Mouse (Mus musculus) layer of hippocampus, adult 8-10 months (tissue): ENCODE results near the gene Cyp17a1. TPM values are rescaled to one million over a fixed set of nuclear protein-coding genes. Genes with fewer than 3 reads are reported as not detected.
A peak's percentile ranks its signal among the peaks of the same experiment; 100 is the strongest.

Experiments
- DNase-seq, 2 experiments: peaks; one replicate each; pipeline ENCODE4 v3.0.0; 2022; ENCODE audit warnings: low spot score in 2 of 2
- total RNA-seq, 4 experiments: library from RNA; stranded (reverse); gene quantifications; 2 replicates each; pipeline ENCODE4 v1.2.4; 2022

The Cyp17a1 gene
- total RNA-seq, 4 experiments from 2014 or later: not detected

DNA sequence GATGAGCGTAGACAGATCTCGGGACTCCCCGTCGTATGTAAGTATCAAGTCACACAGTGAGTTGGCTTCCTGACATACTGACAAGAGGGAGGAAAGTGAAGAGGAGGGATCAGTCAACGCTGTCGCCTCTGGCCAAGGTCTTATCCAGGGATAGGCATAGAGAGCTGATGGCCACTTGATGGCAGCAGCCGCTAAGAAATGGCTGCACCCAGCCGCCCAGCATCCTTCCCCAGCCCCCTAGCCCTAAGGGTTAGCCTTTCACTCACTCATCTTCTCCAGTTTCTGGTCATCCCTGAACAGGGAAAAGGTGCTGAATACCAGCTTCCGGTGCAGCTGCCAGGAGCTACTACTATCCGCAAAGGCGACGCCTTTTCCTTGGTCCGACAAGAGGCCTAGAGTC is 2.3 kb downstream of the Cyp17a1 start:
- DNase-seq: peak in 1 of 2 experiments; percentile 55

DNA sequence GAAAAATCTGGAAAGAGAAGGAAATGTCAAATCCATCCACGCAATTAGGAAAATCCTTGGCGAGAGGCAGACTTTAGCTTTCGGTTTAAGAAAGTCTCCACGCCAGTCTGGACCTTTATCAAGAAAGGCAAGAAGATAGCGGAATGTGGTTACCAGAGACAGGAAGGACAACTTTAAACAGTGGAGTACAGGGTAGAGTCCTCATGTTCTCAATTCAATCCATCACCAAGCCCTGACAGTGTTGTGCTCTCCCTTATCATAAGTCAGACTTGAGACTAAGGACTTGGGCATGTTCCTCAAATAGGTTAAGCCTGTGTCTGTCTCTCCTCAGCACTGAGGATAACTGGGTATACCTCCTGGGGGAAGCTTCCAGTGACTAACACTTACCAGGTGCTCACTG is 3.2 kb downstream of the Cyp17a1 start:
- DNase-seq: no peak

DNA sequence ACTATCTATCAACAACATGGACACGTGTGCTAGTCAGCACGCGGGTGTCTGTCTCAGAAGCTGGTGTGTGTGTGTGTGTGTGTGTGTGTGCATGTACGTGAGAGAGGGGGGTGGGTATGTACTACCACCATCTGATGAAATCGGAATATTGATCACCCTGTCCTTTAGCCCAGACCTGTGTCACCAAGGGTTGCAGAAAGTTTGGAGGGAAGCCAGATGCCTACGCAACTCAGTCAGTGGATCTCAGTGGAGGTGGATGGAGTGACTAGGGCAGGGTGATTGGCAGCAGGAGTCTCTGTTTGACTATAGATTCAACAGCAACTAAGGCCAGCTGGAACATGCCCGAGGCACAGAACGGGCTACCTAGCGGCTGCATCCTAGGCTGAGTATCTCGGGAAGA is 4.7 kb downstream of the Cyp17a1 start:
- DNase-seq: no peak

DNA sequence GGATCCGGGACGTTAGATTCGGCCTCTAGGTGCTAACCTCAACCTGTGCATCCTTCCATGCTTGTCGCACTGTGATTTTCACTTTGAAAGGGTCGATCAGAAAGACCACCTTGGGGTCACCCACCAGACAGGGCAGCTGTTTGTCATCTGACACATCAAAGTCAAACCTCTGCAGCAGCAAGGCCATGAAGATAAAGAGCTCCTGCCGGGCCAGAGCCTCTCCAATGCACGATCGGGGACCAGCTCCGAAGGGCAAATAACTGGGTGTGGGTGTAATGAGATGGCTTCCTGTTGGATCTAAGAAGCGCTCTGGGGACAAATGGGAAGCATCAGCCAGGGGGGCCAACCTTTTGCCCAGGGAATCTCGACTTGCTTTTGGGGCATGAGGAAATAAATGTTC is 5.7 kb downstream of the Cyp17a1 start:
- DNase-seq: no peak

DNA sequence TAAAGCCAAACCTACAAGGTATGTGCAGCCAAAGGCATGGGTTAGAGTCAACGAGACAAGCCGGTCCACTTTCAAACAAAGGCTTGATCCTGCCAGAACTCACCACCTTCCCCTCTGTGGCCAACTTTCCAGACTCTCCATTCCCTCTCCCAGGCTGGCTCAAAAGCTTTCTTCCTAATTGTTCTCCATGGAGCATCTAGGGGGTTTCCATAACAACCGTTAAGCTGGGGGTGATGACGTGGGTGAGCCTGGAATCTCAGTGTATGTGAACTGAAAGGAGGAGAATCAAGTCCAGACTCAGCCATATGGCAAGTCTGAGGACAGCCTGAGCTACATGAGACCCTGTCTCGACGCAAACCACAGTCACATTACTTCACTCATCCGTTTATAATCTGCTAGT is 7.5 kb downstream of the Cyp17a1 start:
- no peak for DNase-seq

DNA sequence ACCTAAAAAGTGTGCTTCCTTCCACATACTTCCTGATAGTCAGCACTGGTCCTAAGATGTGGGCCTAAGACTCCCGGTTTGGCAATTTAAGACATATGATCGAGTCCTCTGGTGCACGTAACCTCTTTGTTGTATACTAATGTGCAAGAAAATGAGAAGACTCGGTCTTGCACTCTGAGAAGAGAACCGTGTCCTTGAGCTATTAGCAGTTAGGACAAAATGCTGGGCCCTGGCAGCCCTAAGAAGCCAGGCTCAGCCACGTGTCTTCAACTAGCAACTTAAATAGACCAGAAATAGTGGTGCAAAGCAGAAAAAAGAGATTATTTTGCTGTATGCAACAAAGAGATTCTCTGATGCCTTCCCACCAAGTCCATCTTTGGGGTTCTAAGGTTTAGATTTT is 10.2 kb downstream of the Cyp17a1 start:
- no peak for DNase-seq

DNA sequence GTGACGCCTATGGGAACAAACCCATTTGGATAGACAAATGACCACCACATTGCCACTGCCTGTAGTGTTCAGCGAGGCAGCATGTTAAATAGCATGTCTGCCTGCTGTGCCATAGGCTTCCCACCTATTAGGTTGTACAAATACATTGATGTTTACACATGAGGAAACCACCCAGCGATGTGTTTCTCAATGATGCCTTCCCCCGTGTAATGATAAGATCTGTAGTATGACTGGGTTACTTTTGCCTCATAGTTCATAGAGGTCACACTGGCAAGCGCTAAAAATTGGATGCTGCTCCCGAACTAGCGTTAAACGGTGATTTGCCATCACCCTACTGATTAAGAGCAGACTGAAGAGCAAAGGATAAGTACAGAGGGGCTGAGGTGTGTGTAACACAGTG is 10.8 kb downstream of the Cyp17a1 start:
- no peak for DNase-seq

DNA sequence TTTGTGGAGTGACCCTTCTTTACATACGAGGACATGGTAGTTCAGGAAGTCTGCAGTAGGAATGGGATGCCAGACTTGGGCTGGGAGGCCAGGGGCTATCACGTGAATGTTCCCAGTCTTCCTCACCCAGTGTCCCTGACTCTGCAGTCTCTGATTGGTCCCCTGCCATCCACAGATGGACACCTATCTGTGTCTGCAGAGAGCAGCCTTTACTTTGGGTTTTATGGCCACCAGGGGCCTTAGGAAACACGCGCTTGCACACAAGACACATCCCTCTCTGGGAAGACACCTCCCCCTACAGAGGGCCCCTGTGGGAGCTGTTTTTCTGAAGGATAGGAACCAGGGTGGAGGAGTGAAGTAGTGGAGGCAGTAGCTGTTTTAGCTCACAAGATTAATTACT is 11.5 kb downstream of the Cyp17a1 start:
- DNase-seq: no peak

DNA sequence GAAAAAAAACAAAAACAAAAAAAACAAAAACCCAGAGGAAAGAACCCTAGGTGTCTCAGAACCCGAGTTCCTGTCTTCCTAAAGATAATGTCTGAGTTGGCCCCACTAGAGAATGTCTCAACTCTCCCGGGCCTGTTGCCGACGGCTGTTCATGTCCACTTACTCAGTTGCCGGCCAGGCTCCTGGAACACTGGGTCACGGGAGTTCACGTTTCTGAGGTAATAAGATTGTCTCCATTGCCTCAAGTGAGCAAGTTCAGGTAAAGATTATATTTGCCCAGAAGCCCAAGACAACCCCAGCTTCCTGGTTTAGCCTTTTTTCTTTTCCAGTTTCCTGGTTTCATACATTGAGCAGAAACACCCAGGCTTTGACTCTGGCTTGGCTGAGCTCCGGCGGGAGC is 14.1 kb downstream of the Cyp17a1 start:
- DNase-seq: no peak

DNA sequence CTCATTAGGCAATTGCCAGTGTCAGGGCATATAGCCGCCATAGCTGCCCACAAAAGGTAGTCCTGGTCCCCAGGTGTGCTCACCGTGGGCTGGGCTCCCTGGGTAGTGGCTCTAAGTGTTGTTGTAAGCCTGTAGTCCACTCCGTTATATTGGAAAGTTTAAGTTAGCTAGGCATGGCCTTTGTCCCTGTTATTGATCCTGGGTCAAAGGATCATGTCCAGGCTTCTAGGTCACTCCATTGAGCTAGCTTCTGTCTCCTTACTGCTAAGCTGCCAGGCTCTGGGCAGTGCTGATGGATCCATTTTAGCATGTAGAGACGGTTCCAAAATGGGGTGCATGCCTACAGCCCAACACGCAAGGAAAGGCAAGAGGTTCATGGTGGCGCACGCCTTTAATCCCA is 14.6 kb downstream of the Cyp17a1 start:
- no peak for DNase-seq

DNA sequence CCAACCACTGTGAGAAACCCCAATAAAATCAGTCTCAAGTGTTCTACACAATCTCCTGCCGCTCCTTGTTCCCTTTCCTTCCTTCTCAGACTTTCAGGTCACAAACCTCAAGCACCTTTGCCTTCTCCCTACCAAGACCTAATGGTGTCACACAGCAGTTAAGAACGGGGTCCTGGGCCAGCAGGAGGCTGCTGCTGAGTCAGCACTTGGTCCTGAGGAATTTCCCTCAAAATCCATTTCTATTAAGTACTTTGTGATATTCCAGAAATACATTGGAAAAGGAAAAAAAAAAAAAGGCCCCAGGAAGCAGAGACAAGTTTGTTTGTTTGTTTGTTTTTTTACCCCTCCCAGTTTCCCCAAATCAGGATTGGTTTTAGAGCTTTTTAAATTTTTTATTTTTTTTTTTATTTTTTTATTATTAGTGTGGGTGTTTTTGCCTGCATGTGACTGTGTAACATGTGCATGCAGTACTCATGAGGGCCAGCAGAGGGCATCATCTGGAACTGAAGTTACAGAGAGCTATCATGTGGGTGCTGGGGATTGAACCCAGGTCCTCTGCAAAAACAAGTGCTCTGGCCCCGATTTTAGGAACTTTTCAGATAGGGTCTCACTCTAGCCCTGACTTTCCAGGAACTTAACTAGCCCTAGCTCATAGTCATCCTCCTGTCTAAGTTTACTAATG is 15.5 kb downstream of the Cyp17a1 start:
- no peak for DNase-seq

DNA sequence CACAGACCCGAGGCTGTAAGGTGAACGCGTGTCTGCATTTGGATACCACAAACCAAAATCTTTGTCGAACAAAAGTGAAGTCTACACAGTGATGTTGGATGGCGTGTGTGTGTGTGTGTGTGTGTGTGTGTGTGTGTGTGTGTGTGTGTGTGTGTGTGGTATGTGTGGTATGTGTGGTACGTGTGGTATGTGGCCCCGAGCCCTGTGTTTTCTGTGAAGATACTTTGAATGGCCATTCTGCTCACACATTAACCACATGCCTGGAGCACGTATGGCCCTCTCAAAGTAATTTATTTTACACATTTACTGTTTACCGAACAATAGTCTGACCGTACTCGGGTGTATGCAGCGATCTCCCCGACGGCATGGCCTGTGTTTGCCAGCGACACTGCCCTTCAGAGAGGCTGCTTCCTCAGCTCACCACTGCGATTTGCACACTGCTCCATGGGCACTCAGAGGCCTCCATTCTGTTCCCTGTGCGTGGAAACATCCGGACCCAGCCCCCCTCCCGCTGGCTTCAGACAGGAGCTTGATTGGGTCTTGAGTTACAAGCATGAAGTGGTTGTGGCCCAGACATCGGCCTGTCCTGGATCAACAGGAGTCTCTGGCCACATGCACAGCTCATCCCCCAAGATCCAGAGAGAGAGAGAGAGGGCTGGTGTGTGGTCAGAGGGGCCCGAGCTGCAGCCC is 16.7 kb downstream of the Cyp17a1 start:
- DNase-seq: no peak

DNA sequence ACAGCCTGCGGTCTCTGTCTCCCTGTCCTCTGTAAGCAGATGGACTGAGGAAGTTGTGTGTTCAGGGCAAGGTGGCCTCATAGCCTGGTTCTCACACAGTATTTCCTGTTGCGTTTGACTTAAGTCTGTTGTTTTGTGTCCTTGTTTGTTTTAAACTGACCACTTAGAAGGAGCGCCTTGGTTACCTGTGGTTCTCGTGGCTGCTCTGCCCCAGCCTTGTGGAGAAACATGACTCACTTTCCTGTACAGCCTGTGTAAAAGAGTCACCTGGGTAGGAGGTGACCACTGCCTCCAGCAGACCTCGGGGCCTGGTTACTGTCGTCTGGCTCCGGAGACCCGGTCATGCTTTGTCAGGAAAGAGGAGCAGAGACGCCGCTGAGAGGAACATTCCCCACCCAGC is 17.3 kb downstream of the Cyp17a1 start:
- no peak for DNase-seq

DNA sequence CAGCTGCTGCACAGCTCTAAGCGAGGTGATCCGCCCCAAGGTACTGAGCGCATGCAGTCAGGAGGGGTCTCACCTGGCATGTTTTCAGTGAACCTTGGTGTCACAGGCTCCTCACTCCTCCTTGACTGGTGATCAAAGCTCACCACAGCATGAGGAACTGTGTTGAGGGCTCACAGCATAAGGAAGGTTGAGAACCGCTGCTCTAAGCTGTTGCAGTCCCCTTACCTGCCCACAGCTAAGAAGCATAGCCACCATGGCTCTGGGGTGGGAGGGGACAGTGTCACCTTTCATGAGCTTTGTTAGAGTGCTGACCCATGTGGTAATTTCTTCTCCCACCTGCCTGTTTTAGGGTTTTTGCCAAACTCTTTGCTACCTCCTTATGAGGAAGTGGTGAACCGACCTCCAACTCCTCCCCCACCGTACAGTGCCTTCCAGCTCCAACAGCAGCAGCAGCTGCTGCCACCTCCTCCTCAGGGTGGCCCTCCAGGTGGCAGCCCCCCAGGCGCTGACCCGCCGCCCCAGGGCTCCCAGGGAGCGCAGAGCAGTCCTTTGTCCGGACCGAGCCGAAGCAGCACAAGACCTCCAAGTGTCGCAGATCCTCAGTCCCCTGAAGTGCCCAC is 19.2 kb downstream of the Cyp17a1 start:
- no peak for DNase-seq

DNA sequence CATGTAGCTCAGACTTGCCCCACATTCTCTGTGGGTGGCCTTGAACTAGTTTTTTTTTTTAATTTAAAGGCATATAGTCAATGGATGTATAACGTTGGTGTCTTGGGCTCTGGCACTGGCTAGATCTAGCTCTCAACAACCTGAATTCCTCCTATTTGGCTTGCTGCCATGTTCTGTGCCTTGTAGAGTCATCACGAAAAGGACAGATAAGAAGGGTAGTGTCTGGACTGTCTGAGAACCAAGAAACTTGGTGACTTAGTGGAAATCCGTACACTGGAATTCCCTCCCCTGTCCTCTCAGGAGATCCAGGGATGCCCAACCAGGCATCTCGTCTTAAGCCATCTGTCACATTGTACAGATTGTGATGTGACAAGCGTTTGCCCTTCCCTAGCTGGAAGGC is 19.8 kb downstream of the Cyp17a1 start:
- no peak for DNase-seq

DNA sequence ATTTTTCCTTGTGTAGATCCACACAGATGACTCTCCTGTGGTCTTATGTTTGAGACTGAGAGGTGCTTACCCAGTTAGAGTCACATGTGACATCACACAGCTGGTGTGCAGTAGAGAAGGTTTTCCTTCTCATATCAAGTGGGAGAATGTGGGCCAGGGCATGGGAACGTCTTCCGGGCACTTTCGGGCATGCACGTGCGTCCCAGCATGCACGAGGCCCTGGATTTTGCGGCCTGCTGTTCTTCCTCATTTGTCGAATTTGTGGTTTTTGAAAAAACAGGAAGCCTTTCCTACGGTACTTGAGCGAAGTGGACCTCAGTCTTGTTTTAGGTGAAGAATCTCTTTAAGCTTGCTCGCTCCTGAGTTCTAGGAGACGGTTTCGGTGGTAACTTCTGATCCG is 24.4 kb downstream of the Cyp17a1 start:
- no peak for DNase-seq

DNA sequence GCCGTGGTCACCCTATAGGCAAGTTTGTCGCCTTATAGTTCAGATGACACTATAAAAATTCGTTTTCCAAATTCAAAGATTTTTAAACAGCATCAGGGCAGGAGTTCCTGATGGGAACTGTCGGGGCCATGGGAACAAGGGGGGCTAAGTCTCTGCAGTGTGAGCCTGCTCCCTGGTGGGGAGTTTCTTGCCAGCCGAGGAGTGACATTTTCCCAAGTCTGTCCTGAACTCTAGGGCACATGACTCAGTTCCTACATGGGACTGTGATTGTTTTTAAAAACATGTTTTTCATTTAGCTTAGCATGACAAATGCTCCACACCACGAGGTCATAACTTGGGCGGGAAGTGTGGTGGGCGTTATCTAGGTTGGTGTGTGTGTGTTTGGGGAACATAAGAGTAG is 25.1 kb downstream of the Cyp17a1 start:
- DNase-seq: no peak

DNA sequence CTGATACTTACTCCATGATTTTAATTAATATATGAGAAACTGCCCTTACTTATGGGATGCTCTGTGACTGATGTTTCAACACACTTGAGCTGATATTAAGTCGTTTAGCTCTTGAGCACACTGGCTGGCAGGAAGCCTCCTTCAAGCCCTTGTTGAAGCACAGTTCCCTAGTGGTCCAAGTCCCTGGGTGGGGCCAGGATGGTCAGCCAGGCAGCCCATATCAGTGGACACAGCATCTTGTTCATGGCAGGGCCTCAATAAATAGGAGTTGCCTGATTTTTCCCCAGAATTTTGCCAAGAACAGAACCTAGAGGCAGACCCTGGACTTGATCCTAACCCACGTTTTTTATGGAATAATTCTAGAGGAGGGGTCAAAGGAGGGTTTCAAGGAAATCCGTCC is 25.7 kb downstream of the Cyp17a1 start:
- DNase-seq: no peak

DNA sequence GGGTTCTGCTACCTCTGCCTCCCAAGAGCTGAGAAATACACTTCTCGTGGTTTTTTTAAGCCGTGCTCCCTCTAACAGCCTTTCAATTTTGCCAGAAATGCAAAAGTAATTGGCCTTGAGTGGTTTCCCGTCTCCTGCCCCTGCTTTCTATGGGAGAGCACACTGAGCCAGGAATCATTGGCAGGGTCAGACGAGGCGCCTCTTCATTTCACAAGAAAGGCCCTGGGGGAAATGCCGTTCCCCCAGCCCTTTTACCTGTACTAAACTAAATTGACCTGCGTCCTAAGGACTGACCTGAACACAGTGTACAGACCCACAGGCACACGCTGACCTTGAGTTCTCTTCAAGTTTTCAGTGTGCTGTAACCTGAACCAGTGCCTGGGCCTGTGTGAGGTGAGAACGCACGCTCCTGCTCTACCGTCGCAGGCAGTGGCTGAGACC is 26.9 kb downstream of the Cyp17a1 start:
- no peak for DNase-seq

DNA sequence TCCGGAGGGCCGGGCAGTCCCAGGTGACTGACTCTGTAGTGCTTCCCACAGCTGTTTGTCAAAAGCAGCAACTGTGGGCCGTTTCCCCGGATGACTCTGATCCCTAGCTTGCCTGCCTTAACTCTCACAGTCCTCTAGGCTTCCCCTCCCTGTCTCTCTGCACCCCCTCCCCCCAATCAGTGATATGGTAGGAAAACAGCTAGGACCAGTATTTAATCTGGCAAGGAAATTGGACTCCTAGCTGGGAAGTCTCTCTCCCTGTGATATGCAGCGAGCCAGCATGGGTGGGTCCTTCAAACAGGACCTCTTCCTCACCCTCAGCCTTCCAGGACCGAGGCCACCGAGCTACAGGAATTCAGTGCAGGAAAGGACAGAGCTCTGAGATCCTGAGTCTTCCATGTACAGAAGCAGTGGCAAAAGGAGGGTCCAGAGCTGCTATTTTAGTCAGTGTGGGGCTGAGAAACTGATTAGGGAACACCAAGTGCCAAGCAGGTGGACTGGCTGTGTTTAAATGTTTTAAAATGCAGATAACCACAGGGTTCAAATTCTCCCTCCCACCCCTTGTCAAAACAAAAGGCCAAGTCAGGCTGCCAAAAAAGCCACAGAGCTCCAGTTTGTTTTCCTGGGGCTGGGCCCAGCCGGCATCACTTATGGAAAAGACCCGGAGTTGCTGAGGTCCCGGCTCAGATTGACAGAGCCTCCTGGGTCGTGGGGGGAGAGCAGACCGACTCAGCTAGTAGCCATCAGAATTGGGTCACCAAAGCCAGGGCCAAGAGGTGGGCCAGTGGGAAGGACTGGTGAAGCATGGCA is 28.0 kb downstream of the Cyp17a1 start:
- no peak for DNase-seq

DNA sequence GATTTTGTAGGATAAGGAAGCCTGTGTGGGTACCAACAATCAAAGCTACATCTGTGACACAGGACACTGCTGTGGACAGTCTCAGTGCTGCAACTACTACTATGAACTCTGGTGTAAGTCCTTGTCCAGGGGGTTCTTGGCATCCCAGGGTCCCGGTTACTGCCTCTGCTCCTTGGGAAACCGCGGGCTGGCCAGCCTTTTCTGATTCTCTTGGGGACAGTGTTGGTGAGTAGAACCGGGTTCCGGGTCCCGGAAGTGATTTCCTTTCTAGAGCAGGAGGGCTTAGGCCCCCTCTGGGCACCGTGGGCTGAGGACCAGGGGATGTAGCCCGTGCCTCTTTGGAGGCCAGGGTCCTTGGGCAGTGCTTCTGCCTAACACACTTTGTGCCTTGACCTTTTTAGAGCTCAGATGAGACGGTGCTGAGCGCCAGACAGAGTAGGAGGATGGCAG is 28.6 kb downstream of the Cyp17a1 start:
- no peak for DNase-seq

DNA sequence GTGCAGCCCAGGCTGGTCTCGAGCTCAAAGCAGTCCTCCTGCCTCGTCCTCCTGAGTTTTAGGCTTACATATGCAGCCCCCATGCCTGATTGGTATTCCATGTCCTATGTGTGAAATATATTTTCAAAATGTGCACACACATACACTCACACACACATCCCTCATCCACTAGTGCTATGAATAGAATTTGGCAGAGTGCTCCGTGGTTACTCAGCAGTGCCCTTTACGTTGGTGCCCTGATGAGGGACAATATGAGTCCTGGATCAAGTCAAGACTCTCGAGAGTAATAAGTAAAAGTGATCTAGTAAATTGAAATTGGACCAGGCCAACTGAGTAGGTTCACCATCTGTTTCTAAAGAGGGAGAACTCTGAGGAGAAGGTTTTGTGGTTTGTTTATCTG is 29.7 kb downstream of the Cyp17a1 start:
- no peak for DNase-seq
